Mouse (Mus musculus): Measurements from ENCODE around the gene Notum. TPM values are rescaled to one million over a fixed set of nuclear protein-coding genes. Genes with fewer than 3 reads are reported as not detected.

Gene Notum
- polyA plus RNA-seq, 1 experiment, result 0.19 TPM

DNA sequence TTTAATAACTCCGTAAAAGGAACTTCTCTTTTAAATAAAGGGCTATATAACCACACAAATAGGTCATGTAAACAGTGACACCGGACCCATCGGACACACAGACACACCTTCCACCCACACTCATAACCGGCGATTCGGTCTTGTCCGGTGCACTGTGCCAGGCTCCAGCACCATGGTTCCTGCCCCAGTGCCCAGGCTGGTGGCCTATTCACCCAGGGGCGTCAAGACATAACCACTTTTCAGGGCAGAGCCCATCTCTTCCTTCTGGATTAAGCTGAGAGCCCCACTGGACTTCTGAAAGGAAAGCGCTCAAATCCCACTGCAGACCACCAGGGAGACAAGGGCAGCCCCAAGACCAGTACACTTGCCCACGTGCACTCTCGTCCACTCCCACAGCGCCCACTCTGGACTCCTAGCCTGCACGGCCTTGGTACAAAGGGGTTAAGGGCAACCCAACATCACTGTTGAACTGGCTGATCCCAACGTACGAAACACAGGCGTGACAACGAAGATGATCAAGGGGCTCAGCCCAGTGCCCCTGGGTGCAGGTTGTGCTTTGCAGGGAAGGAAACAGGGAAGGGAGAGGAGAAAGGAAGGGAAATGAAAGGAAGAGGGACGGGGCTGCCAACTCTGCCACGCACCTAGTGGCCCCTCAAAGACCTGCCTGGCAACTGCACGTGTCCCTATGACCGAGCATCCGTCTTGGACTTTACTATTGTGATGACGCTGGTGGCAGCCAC is 32.2 kb downstream of the Notum start:
- Histone ChIP-seq H3ac (ENCODE audit: control insufficient read depth, insufficient read length) (no peak overlapping the region), H3K79me2 (ENCODE audit: control insufficient read depth, insufficient read depth) (peaks cover 78% of the 10 kb centered on the region), H3K4me3 (no peak overlapping the region), H3K4me2 (ENCODE audit: low read depth) (no peak overlapping the region), H3K27me3 (ENCODE audit: control insufficient read depth, insufficient read depth, insufficient read length) (no peaks in the 10 kb centered on the region), H3K36me3 (ENCODE audit: control insufficient read depth, insufficient read depth) (peaks cover 17% of the 10 kb centered on the region)
- TF ChIP-seq REST (IDR thresholded peaks at IDR 0.05; ENCODE audit: insufficient read depth, insufficient read length), result no peak
- TF ChIP-seq MYOD1 (IDR thresholded peaks at IDR 0.05; ENCODE audit: control insufficient read depth in 1 of 3, insufficient read length in 2 of 3, low read depth in 2 of 3), result no peak
- TF ChIP-seq POLR2A (IDR thresholded peaks at IDR 0.05; ENCODE audit: insufficient read length, low read depth), result no peak
- TF ChIP-seq TCF12 (IDR thresholded peaks at IDR 0.05; ENCODE audit: insufficient read depth, poor library complexity, severe bottlenecking), result no peak
- no peak for TF ChIP-seq SRF (IDR thresholded peaks at IDR 0.05; ENCODE audit: control insufficient read depth, insufficient read length, low read depth)
- TF ChIP-seq MYOG (IDR thresholded peaks at IDR 0.05; ENCODE audit: control insufficient read depth in 1 of 3, insufficient read depth in 1 of 3, insufficient read length in 2 of 3, low read depth in 2 of 3), result no peak
- no peak for TF ChIP-seq USF1 (IDR thresholded peaks at IDR 0.05; ENCODE audit: low read depth)
- TF ChIP-seq MAX (IDR thresholded peaks at IDR 0.05; ENCODE audit: low read depth), result no peak
- TF ChIP-seq E2F4 (IDR thresholded peaks at IDR 0.05; ENCODE audit: insufficient read depth), result no peak
- TF ChIP-seq POLR2AphosphoS2 (IDR thresholded peaks at IDR 0.05; ENCODE audit: insufficient read length, low read depth), result no peak
- TF ChIP-seq CEBPB (IDR thresholded peaks at IDR 0.05; ENCODE audit: insufficient read depth, poor library complexity, severe bottlenecking), result no peak
- TF ChIP-seq TCF3 (IDR thresholded peaks at IDR 0.05; ENCODE audit: insufficient read length, low read depth), result no peak

DNA sequence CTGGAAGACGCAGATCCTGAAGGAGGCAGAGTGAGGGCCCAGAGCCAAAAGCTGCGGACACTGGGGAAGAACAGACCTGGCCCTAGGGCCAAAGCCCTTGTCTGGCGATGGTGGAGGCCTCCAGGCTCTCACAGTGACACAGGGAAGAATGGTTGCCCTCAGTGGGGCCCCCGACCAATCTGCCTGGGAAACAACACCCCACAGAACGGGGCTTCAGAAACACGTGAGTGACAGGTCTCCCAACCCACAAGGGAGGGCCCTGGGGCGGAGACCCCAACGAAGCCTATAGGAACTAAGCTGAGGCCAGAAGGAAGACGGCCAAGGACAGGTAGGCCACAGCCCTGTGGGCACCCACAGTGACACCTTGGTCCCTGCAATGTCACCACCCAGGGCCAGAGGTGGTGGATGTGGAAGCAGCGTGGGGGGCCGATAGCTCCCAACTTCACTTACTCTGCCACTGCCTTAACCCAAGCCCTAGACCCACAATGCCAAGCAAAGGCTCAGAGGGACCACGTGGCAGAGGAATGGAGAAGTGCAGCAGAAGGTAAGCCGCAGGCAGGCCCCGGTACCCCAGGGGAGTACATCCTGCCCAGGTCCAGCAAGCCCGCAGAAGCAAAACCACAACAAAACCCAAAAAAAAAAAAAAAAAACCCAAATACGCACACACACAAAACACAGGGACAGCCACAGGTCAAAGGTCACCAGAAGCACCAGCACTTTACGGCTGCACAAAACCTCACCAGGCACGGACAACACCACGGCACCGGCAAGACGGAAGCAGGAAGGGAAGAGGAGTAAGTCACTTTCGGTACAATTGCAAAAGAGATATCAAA is 33.3 kb downstream of the Notum start:
- no peaks in the 10 kb centered on the region for H3K27me3 ChIP-seq (ENCODE audit: control insufficient read depth, insufficient read depth, insufficient read length)
- H3ac ChIP-seq (ENCODE audit: control insufficient read depth, insufficient read length), result no peak overlapping the region
- H3K36me3 ChIP-seq (ENCODE audit: control insufficient read depth, insufficient read depth), result peaks cover 17% of the 10 kb centered on the region
- peaks cover 76% of the 10 kb centered on the region for H3K79me2 ChIP-seq (ENCODE audit: control insufficient read depth, insufficient read depth)
- no peak overlapping the region for H3K4me3 ChIP-seq
- TF ChIP-seq SRF (IDR thresholded peaks at IDR 0.05; ENCODE audit: control insufficient read depth, insufficient read length, low read depth) (no peak), MAX (IDR thresholded peaks at IDR 0.05; ENCODE audit: low read depth) (no peak), REST (IDR thresholded peaks at IDR 0.05; ENCODE audit: insufficient read depth, insufficient read length) (no peak), POLR2A (IDR thresholded peaks at IDR 0.05; ENCODE audit: insufficient read length, low read depth) (no peak), E2F4 (IDR thresholded peaks at IDR 0.05; ENCODE audit: insufficient read depth) (no peak), TCF12 (IDR thresholded peaks at IDR 0.05; ENCODE audit: insufficient read depth, poor library complexity, severe bottlenecking) (no peak), TCF3 (IDR thresholded peaks at IDR 0.05; ENCODE audit: insufficient read length, low read depth) (no peak), POLR2AphosphoS2 (IDR thresholded peaks at IDR 0.05; ENCODE audit: insufficient read length, low read depth) (no peak), USF1 (IDR thresholded peaks at IDR 0.05; ENCODE audit: low read depth) (no peak), MYOD1 (IDR thresholded peaks at IDR 0.05; ENCODE audit: control insufficient read depth in 1 of 3, insufficient read length in 2 of 3, low read depth in 2 of 3) (no peak), MYOG (IDR thresholded peaks at IDR 0.05; ENCODE audit: control insufficient read depth in 1 of 3, insufficient read depth in 1 of 3, insufficient read length in 2 of 3, low read depth in 2 of 3) (no peak), CEBPB (IDR thresholded peaks at IDR 0.05; ENCODE audit: insufficient read depth, poor library complexity, severe bottlenecking) (no peak)
- no peak overlapping the region for H3K4me2 ChIP-seq (ENCODE audit: low read depth)

DNA sequence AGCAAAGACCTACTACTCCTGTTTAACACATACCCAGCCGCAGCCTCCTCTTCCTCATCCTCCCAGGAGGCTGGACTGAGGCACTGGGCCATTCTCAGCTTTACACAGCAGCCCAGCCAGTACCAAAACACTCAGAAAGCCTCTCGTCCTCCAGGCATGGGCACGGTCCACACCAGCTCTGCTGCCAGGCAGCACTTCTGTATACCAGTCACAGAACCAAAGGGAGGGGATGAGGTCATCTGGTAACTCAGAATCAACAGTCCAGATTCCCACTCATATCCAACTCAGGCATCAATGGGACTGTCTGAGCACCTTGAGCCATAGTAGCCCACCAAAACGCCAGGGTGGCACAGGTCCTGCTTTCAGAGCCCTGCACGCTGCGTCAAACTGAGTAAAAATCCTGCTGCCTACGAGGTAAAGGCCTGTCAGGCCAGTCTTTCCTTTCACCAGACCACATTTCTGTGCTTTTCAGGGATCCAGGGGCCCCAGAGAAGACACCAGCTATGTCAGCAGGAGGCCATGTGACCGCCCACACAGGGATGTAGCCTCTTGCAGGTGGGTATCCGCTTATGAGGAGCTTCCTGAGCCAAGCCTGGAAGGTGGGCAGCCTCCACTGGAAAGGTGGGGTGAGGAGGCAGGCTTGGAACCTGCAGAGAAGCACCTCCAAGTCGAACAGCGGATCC is 34.0 kb downstream of the Notum start:
- peaks cover 17% of the 10 kb centered on the region for H3K36me3 ChIP-seq (ENCODE audit: control insufficient read depth, insufficient read depth)
- H3K4me3 ChIP-seq, result no peak overlapping the region
- H3K79me2 ChIP-seq (ENCODE audit: control insufficient read depth, insufficient read depth), result peaks cover 69% of the 10 kb centered on the region
- no peak overlapping the region for H3K4me2 ChIP-seq (ENCODE audit: low read depth)
- TF ChIP-seq MYOD1 (IDR thresholded peaks at IDR 0.05; ENCODE audit: control insufficient read depth in 1 of 3, insufficient read length in 2 of 3, low read depth in 2 of 3) (no peak), POLR2AphosphoS2 (IDR thresholded peaks at IDR 0.05; ENCODE audit: insufficient read length, low read depth) (no peak), POLR2A (IDR thresholded peaks at IDR 0.05; ENCODE audit: insufficient read length, low read depth) (no peak), TCF3 (IDR thresholded peaks at IDR 0.05; ENCODE audit: insufficient read length, low read depth) (no peak), MYOG (IDR thresholded peaks at IDR 0.05; ENCODE audit: control insufficient read depth in 1 of 3, insufficient read depth in 1 of 3, insufficient read length in 2 of 3, low read depth in 2 of 3) (no peak), CEBPB (IDR thresholded peaks at IDR 0.05; ENCODE audit: insufficient read depth, poor library complexity, severe bottlenecking) (no peak), TCF12 (IDR thresholded peaks at IDR 0.05; ENCODE audit: insufficient read depth, poor library complexity, severe bottlenecking) (no peak), USF1 (IDR thresholded peaks at IDR 0.05; ENCODE audit: low read depth) (no peak), E2F4 (IDR thresholded peaks at IDR 0.05; ENCODE audit: insufficient read depth) (no peak), REST (IDR thresholded peaks at IDR 0.05; ENCODE audit: insufficient read depth, insufficient read length) (no peak), SRF (IDR thresholded peaks at IDR 0.05; ENCODE audit: control insufficient read depth, insufficient read length, low read depth) (no peak), MAX (IDR thresholded peaks at IDR 0.05; ENCODE audit: low read depth) (no peak)
- H3ac ChIP-seq (ENCODE audit: control insufficient read depth, insufficient read length), result no peak overlapping the region
- H3K27me3 ChIP-seq (ENCODE audit: control insufficient read depth, insufficient read depth, insufficient read length), result no peaks in the 10 kb centered on the region

All from myocyte (in vitro differentiated cells).